Mouse (Mus musculus): ENCODE results near the gene Gm17577. TPM values are rescaled to one million over a fixed set of nuclear protein-coding genes. Genes with fewer than 3 reads are reported as not detected.
"Not testable (repeated sequence)": the region's sequence is repeated elsewhere in the genome, so short reads cannot be mapped to it uniquely, and the experiment has no call there.

The Gm17577 gene
- polyA plus RNA-seq (2015; fragmentation: Nextera tagmentation; extraction: Ambion mirVana) = not detected in 2 replicates

DNA sequence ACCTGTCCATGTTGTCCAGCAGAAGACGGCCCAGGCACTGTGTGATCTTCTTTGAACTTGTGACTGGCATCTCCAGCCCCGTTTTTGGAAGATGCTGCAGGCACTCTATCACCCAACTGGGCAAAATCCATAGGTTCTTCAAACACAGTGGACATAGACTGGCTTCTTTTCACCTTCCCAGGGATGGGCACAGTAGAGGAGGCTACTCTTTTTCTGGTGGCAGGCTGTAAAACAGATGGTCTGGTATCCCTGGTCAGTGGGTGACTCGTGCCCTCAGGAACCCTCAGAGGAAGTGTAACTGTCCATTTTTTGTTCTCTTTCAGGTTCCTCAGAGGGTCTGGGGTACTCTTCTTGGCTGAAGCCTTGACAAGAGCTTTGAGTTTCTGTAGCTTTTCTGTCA, at the start of gene Gm17577:
Gm17577 (minus strand) TSS at position 101 of the 400 bp plus-strand sequence.
- H3K4me1 ChIP-seq (replicated peaks; ENCODE audit: control insufficient read depth, insufficient read depth, low read length); H3K27ac ChIP-seq (ENCODE audit: low read length); H3K36me3 ChIP-seq (ENCODE audit: control insufficient read depth, insufficient read depth, low read length); H3K27me3 ChIP-seq (ENCODE audit: control insufficient read depth, insufficient read depth, low read depth, low read length); H3K4me3 ChIP-seq (ENCODE audit: low read length); H3K4me2 ChIP-seq (ENCODE audit: low read depth, low read length); ATAC-seq (ENCODE audit: low read depth); H3K9me3 ChIP-seq (ENCODE audit: control insufficient read depth, low read length); H3K9ac ChIP-seq (ENCODE audit: low read length): not testable (repeated sequence)
- no CpG with 5 or more reads among the region's 3 CpGs for WGBS

GRCm38 (mm10) chrX:123222381-123222780, 24.3 kb downstream of the Gm17577 start, which contains the start of gene Srsx:
Gene Srsx (minus strand): TSS chrX:123222481.
- H3K9me3 ChIP-seq (ENCODE audit: control insufficient read depth, low read length); H3K27me3 ChIP-seq (ENCODE audit: control insufficient read depth, insufficient read depth, low read depth, low read length); H3K27ac ChIP-seq (ENCODE audit: low read length); H3K9ac ChIP-seq (ENCODE audit: low read length); H3K4me2 ChIP-seq (ENCODE audit: low read depth, low read length); H3K4me3 ChIP-seq (ENCODE audit: low read length); H3K36me3 ChIP-seq (ENCODE audit: control insufficient read depth, insufficient read depth, low read length); ATAC-seq (ENCODE audit: low read depth); H3K4me1 ChIP-seq (replicated peaks; ENCODE audit: control insufficient read depth, insufficient read depth, low read length): not testable (repeated sequence)
- no CpG with 5 or more reads among the region's 1 CpGs for WGBS

Other genes starting within 250 kb of the Gm17577 start
- not detected in 2 replicates for gene Gm17521, start 217.2 kb downstream of the Gm17577 start, polyA plus RNA-seq (2015; fragmentation: Nextera tagmentation; extraction: Ambion mirVana)
- 10.2 and 11.1 TPM in 2 replicates for gene Cldn34c1, start 143.4 kb downstream of the Gm17577 start, polyA plus RNA-seq (2015; fragmentation: Nextera tagmentation; extraction: Ambion mirVana)
- not detected in 2 replicates for gene Srsx, start 24.4 kb downstream of the Gm17577 start, polyA plus RNA-seq (2015; fragmentation: Nextera tagmentation; extraction: Ambion mirVana)